Mouse (Mus musculus): ENCODE measurements around the gene Ccnt1. TPM values are rescaled to one million over a fixed set of nuclear protein-coding genes. Genes with fewer than 3 reads are reported as not detected.

Ccnt1 gene
- total and polyA plus RNA-seq, 2 experiments = 7.4 to 13.5 TPM

GRCm38 (mm10) chr15:98533035-98533531, 37.6 kb downstream of the Ccnt1 start:
- Histone ChIP-seq H3K9ac (ENCODE audit: low read depth, low read length) (peak overlapping the region; percentile 81), H3K4me3 (ENCODE audit: insufficient read depth, low read depth, low read length) (peak overlapping the region; percentile 75), H3K4me1 (ENCODE audit: control insufficient read depth, insufficient read depth, low read length) (peaks cover 4% of the 10 kb centered on the region), H3K36me3 (ENCODE audit: control insufficient read depth, insufficient read depth, low read length) (peaks cover 29% of the 10 kb centered on the region), H3K27ac (replicated peaks; ENCODE audit: insufficient read depth, low read depth, low read length) (peak overlapping the region; percentile 98), H3K27me3 (ENCODE audit: control insufficient read depth, insufficient read depth, low read length) (no peaks in the 10 kb centered on the region), H3K79me2 (ENCODE audit: control insufficient read depth, insufficient read depth, low read length) (peaks cover 12% of the 10 kb centered on the region; the same call in 1 of the 2 replicates)
- no peak for TF ChIP-seq CTCF (IDR thresholded peaks at IDR 0.05; ENCODE audit: low read depth, low read length)
- TF ChIP-seq POLR2A (IDR thresholded peaks at IDR 0.05; ENCODE audit: extremely low read depth, insufficient read depth, low read length) = no peak
- peak; percentile 76 for DNase-seq (ENCODE audit: extremely low read depth, low read depth, low spot score)
- under 1% methylated on average over 18 of the region's 18 CpGs for WGBS

GRCm38 (mm10) chr15:98532281-98532680, 38.4 kb downstream of the Ccnt1 start:
- H3K79me2 ChIP-seq (ENCODE audit: control insufficient read depth, insufficient read depth, low read length) = peaks cover 12% of the 10 kb centered on the region; the same call in 1 of the 2 replicates
- 25% methylated on average over 5 of the region's 5 CpGs for WGBS
- peak overlapping the region; percentile 75 for H3K4me3 ChIP-seq (ENCODE audit: insufficient read depth, low read depth, low read length)
- peak overlapping the region; percentile 98 for H3K27ac ChIP-seq (replicated peaks; ENCODE audit: insufficient read depth, low read depth, low read length)
- H3K36me3 ChIP-seq (ENCODE audit: control insufficient read depth, insufficient read depth, low read length) = peaks cover 37% of the 10 kb centered on the region
- DNase-seq (ENCODE audit: extremely low read depth, low read depth, low spot score) = peak; percentile 75
- no peak for TF ChIP-seq POLR2A (IDR thresholded peaks at IDR 0.05; ENCODE audit: extremely low read depth, insufficient read depth, low read length)
- TF ChIP-seq CTCF (IDR thresholded peaks at IDR 0.05; ENCODE audit: low read depth, low read length) = no peak
- no peaks in the 10 kb centered on the region for H3K27me3 ChIP-seq (ENCODE audit: control insufficient read depth, insufficient read depth, low read length)
- peaks cover 4% of the 10 kb centered on the region for H3K4me1 ChIP-seq (ENCODE audit: control insufficient read depth, insufficient read depth, low read length)
- peak overlapping the region; percentile 73 for H3K9ac ChIP-seq (ENCODE audit: low read depth, low read length)

- DNase-seq (ENCODE audit: extremely low read depth, low read depth, low spot score) = no peak
- no peaks in the 10 kb centered on the region for H3K27me3 ChIP-seq (ENCODE audit: control insufficient read depth, insufficient read depth, low read length)
- TF ChIP-seq POLR2A (IDR thresholded peaks at IDR 0.05; ENCODE audit: extremely low read depth, insufficient read depth, low read length) (no peak), CTCF (IDR thresholded peaks at IDR 0.05; ENCODE audit: low read depth, low read length) (no peak)
- peaks cover 12% of the 10 kb centered on the region; the same call in 1 of the 2 replicates for H3K79me2 ChIP-seq (ENCODE audit: control insufficient read depth, insufficient read depth, low read length)
- H3K4me1 ChIP-seq (ENCODE audit: control insufficient read depth, insufficient read depth, low read length) = peaks cover 4% of the 10 kb centered on the region
- H3K4me3 ChIP-seq (ENCODE audit: insufficient read depth, low read depth, low read length) = no peak overlapping the region
- H3K36me3 ChIP-seq (ENCODE audit: control insufficient read depth, insufficient read depth, low read length) = peaks cover 71% of the 10 kb centered on the region
- H3K27ac ChIP-seq (replicated peaks; ENCODE audit: insufficient read depth, low read depth, low read length) = no peak overlapping the region
- no peak overlapping the region for H3K9ac ChIP-seq (ENCODE audit: low read depth, low read length)
- WGBS = 86% methylated on average over 5 of the region's 5 CpGs
Measured at GRCm38 (mm10) chr15:98528066-98528563, 42.6 kb downstream of the Ccnt1 start.

- H3K36me3 ChIP-seq (ENCODE audit: control insufficient read depth, insufficient read depth, low read length) = peaks cover 80% of the 10 kb centered on the region
- H3K4me1 ChIP-seq (ENCODE audit: control insufficient read depth, insufficient read depth, low read length) = peaks cover 2% of the 10 kb centered on the region
- no peak overlapping the region for H3K9ac ChIP-seq (ENCODE audit: low read depth, low read length)
- H3K27me3 ChIP-seq (ENCODE audit: control insufficient read depth, insufficient read depth, low read length) = no peaks in the 10 kb centered on the region
- no peak for TF ChIP-seq POLR2A (IDR thresholded peaks at IDR 0.05; ENCODE audit: extremely low read depth, insufficient read depth, low read length)
- no peak for TF ChIP-seq CTCF (IDR thresholded peaks at IDR 0.05; ENCODE audit: low read depth, low read length)
- DNase-seq (ENCODE audit: extremely low read depth, low read depth, low spot score) = no peak
- no peak overlapping the region for H3K4me3 ChIP-seq (ENCODE audit: insufficient read depth, low read depth, low read length)
- H3K27ac ChIP-seq (replicated peaks; ENCODE audit: insufficient read depth, low read depth, low read length) = no peak overlapping the region
- H3K79me2 ChIP-seq (ENCODE audit: control insufficient read depth, insufficient read depth, low read length) = peaks cover 5% of the 10 kb centered on the region; the same call in 1 of the 2 replicates
- 97% methylated on average over 5 of the region's 5 CpGs for WGBS
Measured at GRCm38 (mm10) chr15:98527056-98527771, 43.5 kb downstream of the Ccnt1 start.

GRCm38 (mm10) chr15:98526057-98526456, 44.7 kb downstream of the Ccnt1 start:
- no peak overlapping the region for H3K9ac ChIP-seq (ENCODE audit: low read depth, low read length)
- DNase-seq (ENCODE audit: extremely low read depth, low read depth, low spot score) = no peak
- H3K4me1 ChIP-seq (ENCODE audit: control insufficient read depth, insufficient read depth, low read length) = no peaks in the 10 kb centered on the region
- H3K36me3 ChIP-seq (ENCODE audit: control insufficient read depth, insufficient read depth, low read length) = peaks cover 86% of the 10 kb centered on the region
- H3K79me2 ChIP-seq (ENCODE audit: control insufficient read depth, insufficient read depth, low read length) = no peaks in the 10 kb centered on the region; the same call in 1 of the 2 replicates
- H3K27me3 ChIP-seq (ENCODE audit: control insufficient read depth, insufficient read depth, low read length) = no peaks in the 10 kb centered on the region
- no peak overlapping the region for H3K27ac ChIP-seq (replicated peaks; ENCODE audit: insufficient read depth, low read depth, low read length)
- H3K4me3 ChIP-seq (ENCODE audit: insufficient read depth, low read depth, low read length) = no peak overlapping the region
- TF ChIP-seq CTCF (IDR thresholded peaks at IDR 0.05; ENCODE audit: low read depth, low read length) = no peak
- TF ChIP-seq POLR2A (IDR thresholded peaks at IDR 0.05; ENCODE audit: extremely low read depth, insufficient read depth, low read length) = no peak
- 84% methylated on average over 5 of the region's 5 CpGs for WGBS

- TF ChIP-seq CTCF (IDR thresholded peaks at IDR 0.05; ENCODE audit: low read depth, low read length) (no peak), POLR2A (IDR thresholded peaks at IDR 0.05; ENCODE audit: extremely low read depth, insufficient read depth, low read length) (no peak)
- Histone ChIP-seq H3K27me3 (ENCODE audit: control insufficient read depth, insufficient read depth, low read length) (no peaks in the 10 kb centered on the region), H3K9ac (ENCODE audit: low read depth, low read length) (no peak overlapping the region), H3K27ac (replicated peaks; ENCODE audit: insufficient read depth, low read depth, low read length) (no peak overlapping the region), H3K79me2 (ENCODE audit: control insufficient read depth, insufficient read depth, low read length) (no peaks in the 10 kb centered on the region), H3K4me1 (ENCODE audit: control insufficient read depth, insufficient read depth, low read length) (no peaks in the 10 kb centered on the region), H3K4me3 (ENCODE audit: insufficient read depth, low read depth, low read length) (no peak overlapping the region), H3K36me3 (ENCODE audit: control insufficient read depth, insufficient read depth, low read length) (peaks cover 65% of the 10 kb centered on the region)
- 97% methylated on average over 3 of the region's 3 CpGs for WGBS
- DNase-seq (ENCODE audit: extremely low read depth, low read depth, low spot score) = no peak
Measured at GRCm38 (mm10) chr15:98521245-98521644, 49.5 kb downstream of the Ccnt1 start.
